Mouse (Mus musculus): ENCODE measurements around the gene Klc3.
A peak's percentile ranks its signal among the peaks of the same experiment; 100 is the strongest.

GRCm38 (mm10) chr7:19359892-19360641 is 43.8 kb downstream of the Klc3 start:
- TF ChIP-seq POLR2AphosphoS2 (IDR thresholded peaks at IDR 0.05; ENCODE audit: insufficient read length, low read depth) (no peak), POLR2A (IDR thresholded peaks at IDR 0.05; ENCODE audit: insufficient read length, low read depth) (peak; percentile 64), TCF12 (IDR thresholded peaks at IDR 0.05; ENCODE audit: insufficient read depth, poor library complexity, severe bottlenecking) (no peak), TCF3 (IDR thresholded peaks at IDR 0.05; ENCODE audit: insufficient read length, low read depth) (no peak), MAX (IDR thresholded peaks at IDR 0.05; ENCODE audit: low read depth) (no peak), USF1 (IDR thresholded peaks at IDR 0.05; ENCODE audit: low read depth) (no peak), E2F4 (IDR thresholded peaks at IDR 0.05; ENCODE audit: insufficient read depth) (no peak), SRF (IDR thresholded peaks at IDR 0.05; ENCODE audit: control insufficient read depth, insufficient read length, low read depth) (no peak), REST (IDR thresholded peaks at IDR 0.05; ENCODE audit: insufficient read depth, insufficient read length) (no peak)
